Mouse (Mus musculus) frontal cortex, postnatal 10 days (tissue): ENCODE data around the gene Btaf1.

ENCODE experiments used
- DNase-seq, 2 experiments: peaks; one replicate each; pipeline ENCODE4 v3.0.0; 2022; ENCODE audit warnings: low spot score in 2 of 2, mixed read lengths in 1 of 2

Gene Btaf1

DNA sequence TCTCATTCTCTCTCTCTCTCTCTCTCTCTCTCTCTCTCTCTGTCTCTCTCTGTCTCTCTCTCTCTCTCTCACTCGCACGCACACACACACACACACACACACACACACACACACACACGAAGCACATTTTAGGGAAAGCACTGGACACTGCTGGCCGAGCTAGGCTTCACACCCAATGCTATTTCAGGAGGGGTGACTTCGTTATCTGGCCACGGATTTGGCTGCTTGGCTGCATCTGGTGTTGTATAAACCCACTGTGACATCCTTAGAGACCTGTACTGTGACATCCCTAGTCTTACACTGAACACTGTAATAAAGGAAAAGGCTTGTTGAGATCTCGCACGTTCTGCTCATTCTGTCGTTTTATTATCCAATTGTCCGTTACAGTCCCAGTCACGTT lies 95.1 kb downstream of the Btaf1 start:
- DNase-seq = no peak

DNA sequence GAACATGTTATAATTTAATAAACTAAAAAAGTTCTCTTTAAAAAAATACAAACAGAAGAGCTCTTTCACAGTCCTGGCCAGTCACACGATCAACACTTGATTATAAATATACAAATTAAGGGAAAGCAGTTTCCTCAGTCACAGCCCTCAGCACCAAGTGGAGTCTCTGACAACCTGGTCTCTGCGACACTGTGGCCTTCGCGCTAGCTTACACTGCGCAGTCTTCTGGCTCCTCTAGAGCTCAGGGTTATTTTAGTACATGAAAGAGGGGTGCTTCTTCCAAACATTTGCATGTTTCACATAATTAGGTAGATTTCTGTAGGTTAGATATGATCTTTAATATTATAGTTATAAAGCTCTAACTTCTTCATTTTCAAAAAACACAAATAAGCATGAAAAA lies 96.3 kb downstream of the Btaf1 start:
- no peak for DNase-seq

DNA sequence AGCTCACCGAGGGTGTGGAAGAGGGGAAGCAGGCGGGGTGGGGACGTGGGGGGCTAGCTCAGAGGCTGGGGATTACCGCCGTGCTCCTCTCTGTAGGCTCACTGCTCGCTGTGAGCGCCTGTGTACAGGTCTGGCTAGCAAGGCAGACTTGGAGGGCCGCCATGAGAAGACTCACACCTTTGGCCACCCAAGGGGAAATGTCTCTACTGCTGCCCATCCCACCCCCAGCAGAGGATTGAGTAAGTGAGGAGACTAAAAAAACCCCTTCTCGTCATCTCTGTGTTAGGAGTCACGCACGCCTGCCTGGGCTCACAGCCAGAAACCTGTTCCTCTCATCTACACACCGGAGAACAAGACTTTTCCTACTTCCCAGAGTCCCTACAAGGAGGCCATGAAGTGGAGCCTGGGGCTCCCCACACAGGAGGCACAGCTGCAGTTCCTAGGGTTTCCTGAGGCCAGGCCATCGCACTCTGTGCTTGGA lies 100.0 kb downstream of the Btaf1 start:
- no peak for DNase-seq

DNA sequence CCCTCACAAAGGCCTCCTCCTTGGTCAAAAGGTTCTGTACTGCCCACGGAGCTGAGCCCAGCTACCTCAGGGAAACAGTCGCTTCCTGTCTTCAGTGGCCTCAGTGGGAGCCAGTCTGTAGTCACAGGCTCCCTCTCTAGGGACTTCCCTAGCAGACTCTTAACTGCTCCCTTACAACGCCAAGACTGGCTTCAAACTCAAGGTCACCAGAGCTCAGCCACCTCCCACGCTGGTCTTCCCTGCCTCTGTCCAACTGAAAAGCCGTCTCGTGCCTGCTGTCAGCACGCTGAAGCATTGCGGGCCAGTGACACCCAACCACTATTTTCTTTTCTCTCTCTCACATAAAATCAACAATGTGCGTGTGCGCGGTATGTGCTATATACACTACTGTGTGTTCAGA lies 100.5 kb downstream of the Btaf1 start:
- no peak for DNase-seq

DNA sequence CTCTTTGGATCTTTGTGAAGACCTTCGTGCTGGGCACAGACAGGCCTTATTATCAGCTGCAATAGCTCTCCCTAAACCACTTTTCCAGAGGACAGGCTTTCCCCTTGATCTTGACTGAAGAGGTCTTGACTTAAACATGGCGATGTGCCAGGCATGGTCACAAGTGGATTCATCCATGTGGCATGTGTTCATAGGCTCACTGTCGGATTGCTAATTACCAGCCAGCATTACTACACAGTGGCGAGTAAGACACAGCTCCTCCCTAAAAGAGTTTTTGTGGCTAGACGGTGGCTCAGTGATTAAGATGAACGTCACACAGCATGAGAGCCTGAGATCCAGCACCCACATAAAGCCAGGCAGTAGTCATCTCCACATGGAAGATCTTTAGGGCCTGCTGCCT lies 103.9 kb downstream of the Btaf1 start:
- no peak for DNase-seq

DNA sequence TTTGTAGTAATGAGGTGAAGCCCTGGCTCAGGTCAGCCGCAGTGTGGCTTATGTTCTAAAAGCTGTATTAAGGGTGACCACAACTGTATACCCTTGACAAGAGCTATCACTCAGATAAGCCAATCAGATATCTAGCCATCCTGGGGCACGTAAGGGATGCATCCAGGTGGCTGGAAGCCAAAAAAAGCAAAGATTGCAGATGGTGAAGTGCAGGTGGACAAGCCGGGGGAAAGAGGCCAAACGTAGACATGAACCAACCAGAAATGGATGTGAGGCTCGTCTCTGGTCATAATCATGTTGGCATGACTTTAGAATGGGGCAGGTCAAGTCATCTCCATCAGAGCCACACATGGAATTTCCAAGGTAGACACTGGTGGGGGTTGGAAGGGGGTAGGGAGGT lies 105.6 kb downstream of the Btaf1 start:
- DNase-seq = no peak

DNA sequence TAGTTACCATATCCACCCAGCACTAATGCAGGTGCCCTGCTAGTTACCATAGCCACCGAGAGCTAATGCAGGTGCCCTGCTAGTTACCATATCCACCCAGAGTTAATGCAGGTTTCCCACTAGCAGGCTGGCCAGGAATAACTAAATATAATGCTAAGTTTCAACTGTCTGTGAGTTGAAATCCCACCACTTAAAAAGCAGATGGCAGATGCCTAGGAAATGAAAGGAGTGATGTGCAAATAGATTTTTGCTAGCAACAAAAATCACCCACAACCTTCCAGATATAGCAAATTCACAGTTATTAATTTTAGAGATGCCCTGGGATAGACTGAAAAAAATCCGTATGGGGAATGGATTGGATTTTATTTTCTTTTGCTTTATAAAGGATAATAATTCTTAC lies 106.5 kb downstream of the Btaf1 start:
- no peak for DNase-seq

DNA sequence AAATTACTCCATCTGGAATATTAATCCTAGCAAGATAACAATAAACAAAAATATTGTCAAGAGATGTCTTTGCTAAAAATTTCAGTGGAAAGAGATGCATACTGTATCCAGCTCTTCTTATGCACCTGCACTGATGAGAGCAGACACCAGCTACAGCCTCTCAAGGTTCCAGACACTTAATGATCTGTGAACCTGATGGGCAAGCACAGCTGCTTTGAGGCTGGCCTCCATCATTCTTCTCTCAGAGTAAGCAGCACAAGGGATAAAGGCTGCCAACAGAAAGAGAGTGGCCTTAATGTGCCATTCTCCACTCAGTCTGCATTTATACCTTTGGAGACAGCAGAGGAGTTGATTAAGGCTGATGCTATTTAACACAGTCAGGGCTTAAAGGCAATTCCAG lies 115.0 kb downstream of the Btaf1 start:
- DNase-seq = no peak

DNA sequence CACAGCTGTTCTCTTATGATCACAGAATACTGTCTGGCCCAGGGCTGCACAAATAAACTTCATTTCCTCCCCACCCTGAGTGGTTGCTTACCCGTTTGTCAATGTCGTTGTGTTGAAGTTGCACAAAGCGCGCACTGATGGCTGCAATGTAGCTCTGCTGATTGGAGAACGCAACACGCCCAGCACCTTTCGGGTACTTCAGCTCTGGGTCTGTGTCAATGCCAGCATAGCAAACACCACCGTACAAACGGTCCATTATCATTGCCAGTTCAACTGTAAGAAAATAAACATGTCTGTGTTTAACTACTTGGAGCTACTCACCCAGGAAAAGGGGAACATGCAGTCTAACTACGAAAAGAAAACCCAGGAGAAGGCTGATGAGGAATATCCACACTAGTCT lies 118.6 kb downstream of the Btaf1 start:
- no peak for DNase-seq

DNA sequence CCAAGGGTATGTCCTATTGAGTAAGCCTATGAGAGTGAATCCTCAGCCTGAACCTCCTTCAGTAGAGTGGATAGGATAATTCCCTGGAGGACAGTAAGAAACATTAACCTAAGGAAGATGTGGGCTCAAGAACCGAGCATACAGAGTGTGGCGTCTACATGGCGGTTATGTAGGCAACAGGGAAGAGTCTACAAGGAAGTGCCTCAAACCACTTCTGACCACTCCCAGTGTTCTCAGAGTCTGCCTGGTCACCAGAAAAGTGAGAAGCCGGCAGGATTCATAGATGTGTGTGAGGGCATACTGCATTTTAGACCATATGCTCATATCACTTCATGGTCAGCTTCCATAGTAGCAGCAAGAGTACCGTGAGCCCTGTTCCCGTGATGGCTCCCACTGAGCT lies 122.6 kb downstream of the Btaf1 start:
- DNase-seq = no peak

DNA sequence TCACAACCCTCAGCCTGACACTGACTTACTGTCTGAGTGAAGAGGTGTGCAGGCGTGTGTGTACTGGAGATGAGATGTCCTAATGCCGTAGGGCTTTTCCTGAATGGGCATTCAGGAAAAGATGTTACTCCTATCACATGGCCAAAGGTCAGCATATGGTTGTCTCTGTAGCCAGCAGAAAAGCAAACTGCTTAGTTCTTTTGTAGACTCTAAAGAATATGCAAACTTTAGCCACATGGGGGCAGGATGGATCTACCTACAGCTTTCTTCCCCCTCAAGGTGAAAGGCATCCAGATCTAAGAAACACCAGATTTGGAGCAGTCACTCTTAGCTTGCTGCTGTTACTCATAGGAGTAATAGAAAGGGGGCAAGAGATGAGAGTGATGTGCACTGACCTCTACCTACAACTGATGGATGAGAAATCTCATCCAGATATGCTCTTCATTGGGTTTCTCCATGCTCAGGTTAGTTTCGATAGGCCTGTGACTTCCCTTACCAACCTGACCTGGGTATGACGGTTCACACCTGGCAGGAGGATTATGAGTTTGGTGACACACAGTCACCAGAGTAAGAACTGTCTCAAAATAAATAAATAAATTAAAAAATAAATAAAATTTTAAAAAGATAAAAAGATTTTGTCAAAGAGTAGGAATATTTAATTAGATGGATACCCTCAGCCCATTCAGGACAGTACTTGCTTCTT lies 124.9 kb downstream of the Btaf1 start:
- DNase-seq = no peak

DNA sequence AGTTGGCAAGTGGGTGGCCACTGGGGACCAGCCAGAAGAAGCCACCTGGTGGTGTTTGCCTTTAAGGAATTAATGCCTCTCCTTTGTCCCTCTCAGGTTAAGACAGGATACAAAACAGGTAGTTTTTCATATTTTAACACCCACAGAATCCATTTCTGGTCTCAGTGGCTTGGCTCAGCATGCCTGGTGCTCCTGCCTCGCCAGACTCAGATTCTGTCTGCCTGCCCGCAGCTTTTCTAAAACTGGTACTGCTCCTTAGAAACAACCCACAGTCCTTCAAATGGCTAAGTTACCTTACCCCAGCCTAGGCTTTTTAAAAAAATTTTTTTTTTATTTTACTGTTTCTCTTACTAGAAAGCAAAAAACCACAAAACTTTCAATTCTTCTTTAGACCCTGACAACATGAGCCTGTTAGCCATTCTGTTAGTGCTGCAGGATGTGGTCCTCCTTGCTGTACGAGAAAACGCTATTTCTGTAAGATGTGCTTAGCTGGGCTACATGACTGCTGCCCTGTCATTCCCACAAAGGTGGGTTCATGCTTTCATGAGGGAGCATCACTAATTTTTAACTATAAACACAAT lies 130.2 kb downstream of the Btaf1 start:
- DNase-seq = no peak

DNA sequence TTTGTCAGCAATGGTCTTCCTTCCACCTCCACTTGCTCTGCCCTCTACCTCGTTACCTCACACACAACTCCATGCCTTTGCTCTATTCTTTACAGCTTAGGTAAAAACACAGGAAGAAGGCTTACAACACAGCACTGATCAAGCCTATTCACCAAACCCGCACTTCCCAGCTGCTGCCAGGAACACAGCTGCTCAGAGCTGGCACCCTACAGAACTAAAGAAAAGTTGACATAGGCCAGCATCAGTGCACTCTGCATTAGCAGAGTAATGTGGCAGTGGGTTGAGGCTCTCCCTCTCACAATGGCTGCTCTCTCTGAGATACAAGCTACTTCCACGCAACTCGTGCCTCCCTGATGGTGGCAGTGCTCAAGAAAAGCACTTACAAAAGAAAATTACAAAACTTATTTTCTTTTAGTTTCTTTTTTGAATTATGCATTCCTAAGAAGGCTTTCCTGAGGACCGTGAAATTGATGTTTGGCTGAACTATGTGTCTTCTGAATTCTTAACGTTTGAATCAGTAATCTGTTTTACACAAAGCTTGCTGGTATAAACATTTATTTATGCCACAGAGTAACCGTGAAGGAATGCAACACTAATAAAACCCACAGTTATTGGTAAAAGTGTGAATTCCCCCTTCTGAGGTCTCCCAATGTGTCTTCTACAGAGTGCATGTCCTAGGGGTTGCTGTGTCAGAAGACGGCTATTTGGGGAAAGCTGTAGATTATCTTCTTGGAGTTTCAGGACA lies 131.5 kb downstream of the Btaf1 start:
- no peak for DNase-seq

DNA sequence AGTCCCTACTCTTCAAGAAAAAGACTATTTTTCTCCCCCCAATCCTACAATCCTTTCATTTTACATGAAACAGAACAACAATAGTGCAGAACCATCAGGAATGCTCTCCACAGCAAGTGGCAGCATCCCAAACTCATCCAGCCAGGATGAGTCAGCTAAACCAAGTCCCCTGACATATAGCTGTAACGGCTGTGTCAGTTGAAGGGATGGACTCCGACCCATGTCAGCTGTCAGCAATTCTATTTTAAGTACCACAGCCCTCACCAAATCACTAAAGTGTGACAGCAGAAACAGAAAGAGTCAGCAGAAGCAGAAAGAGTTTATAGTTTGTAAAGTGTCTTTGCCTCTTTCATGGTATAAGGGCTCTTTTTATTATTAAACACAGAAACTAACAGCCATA lies 133.7 kb downstream of the Btaf1 start:
- DNase-seq = no peak

DNA sequence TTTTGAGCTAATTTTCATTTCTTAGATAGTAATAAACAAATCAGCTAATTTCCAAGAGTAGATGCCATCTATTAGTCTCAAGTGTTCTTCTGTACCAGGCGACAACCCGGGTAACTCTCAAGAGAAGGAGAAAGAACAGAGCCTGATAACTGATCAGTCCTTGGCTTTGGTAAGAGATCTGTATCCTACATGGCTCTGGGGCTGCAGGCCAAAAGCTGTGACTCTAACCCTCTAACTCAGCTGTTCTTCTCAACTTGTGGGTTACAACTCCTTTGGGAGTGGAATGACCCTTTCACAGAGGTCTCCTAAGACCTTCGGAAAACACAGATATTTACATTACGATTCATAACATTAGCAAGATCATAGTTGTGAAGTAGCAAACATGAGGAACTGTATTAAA lies 134.2 kb downstream of the Btaf1 start:
- no peak for DNase-seq
